Mouse (Mus musculus): ENCODE results near the gene Chd6. TPM values are rescaled to one million over a fixed set of nuclear protein-coding genes. Genes with fewer than 3 reads are reported as not detected.

Chd6 gene
- total and polyA plus RNA-seq, 3 experiments, result 12.2 to 66.8 (median 42.9) TPM

GRCm38 (mm10) chr2:160914656-160915055 is 194.2 kb downstream of the Chd6 start:
- Histone ChIP-seq H3K4me3 (no peak overlapping the region), H3K4me1 (ENCODE audit: control insufficient read depth, insufficient read depth, low read length) (no peaks in the 10 kb centered on the region), H3K9ac (ENCODE audit: low read depth, low read length) (no peak overlapping the region), H3K27ac (no peak overlapping the region), H3K79me2 (replicated peaks; ENCODE audit: control insufficient read depth, insufficient read depth, low read length) (no peaks in the 10 kb centered on the region), H3K36me3 (ENCODE audit: control insufficient read depth, insufficient read depth, low read length) (no peaks in the 10 kb centered on the region), H3K27me3 (ENCODE audit: control insufficient read depth, insufficient read depth, low read length) (peaks cover 8% of the 10 kb centered on the region)
- intact Hi-C loops (cut with DNase I), result no loop called here
- no peak for TF ChIP-seq EP300 (IDR thresholded peaks at IDR 0.05; ENCODE audit: insufficient read depth, low read depth, low read length)
- no peak for TF ChIP-seq POLR2A (IDR thresholded peaks at IDR 0.05; ENCODE audit: insufficient read depth, low read depth, low read length)
- no peak for TF ChIP-seq CTCF (IDR thresholded peaks at IDR 0.05)
- WGBS, result 84% methylated on average over 9 of the region's 9 CpGs
- DNase-seq, result no peak

GRCm38 (mm10) chr2:160912231-160912671 is 196.6 kb downstream of the Chd6 start, which contains the start of gene Emilin3:
TSS of gene Emilin3 (minus strand) at chr2:160912328.
- H3K27ac ChIP-seq, result no peak within 1 kb of the TSS
- peak within 1 kb of the TSS; percentile 2; the same call in 1 of the 2 replicates for H3K9ac ChIP-seq (ENCODE audit: low read depth, low read length)
- no peaks in the 10 kb centered on the region for H3K79me2 ChIP-seq (replicated peaks; ENCODE audit: control insufficient read depth, insufficient read depth, low read length)
- no peak for DNase-seq
- TF ChIP-seq CTCF (IDR thresholded peaks at IDR 0.05) (no peak), EP300 (IDR thresholded peaks at IDR 0.05; ENCODE audit: insufficient read depth, low read depth, low read length) (no peak), POLR2A (IDR thresholded peaks at IDR 0.05; ENCODE audit: insufficient read depth, low read depth, low read length) (no peak)
- H3K4me1 ChIP-seq (ENCODE audit: control insufficient read depth, insufficient read depth, low read length), result no peaks in the 10 kb centered on the region
- peak within 1 kb of the TSS; percentile 37 for H3K4me3 ChIP-seq
- WGBS, result 4% methylated on average over 46 of the region's 46 CpGs
- H3K27me3 ChIP-seq (ENCODE audit: control insufficient read depth, insufficient read depth, low read length), result peaks cover 8% of the 10 kb centered on the region
- intact Hi-C loops (cut with DNase I), result no loop called here
- H3K36me3 ChIP-seq (ENCODE audit: control insufficient read depth, insufficient read depth, low read length), result no peaks in the 10 kb centered on the region

GRCm38 (mm10) chr2:160911558-160912201 is 197.2 kb downstream of the Chd6 start:
- H3K4me1 ChIP-seq (ENCODE audit: control insufficient read depth, insufficient read depth, low read length), result no peaks in the 10 kb centered on the region
- H3K79me2 ChIP-seq (replicated peaks; ENCODE audit: control insufficient read depth, insufficient read depth, low read length), result no peaks in the 10 kb centered on the region
- H3K9ac ChIP-seq (ENCODE audit: low read depth, low read length), result peak overlapping the region; percentile 2; the same call in 1 of the 2 replicates
- intact Hi-C loops (cut with DNase I), result no loop called here
- no peak overlapping the region for H3K27ac ChIP-seq
- no peaks in the 10 kb centered on the region for H3K36me3 ChIP-seq (ENCODE audit: control insufficient read depth, insufficient read depth, low read length)
- WGBS, result 2% methylated on average over 62 of the region's 64 CpGs
- no peak for TF ChIP-seq EP300 (IDR thresholded peaks at IDR 0.05; ENCODE audit: insufficient read depth, low read depth, low read length)
- H3K4me3 ChIP-seq, result peak overlapping the region; percentile 37
- peaks cover 8% of the 10 kb centered on the region for H3K27me3 ChIP-seq (ENCODE audit: control insufficient read depth, insufficient read depth, low read length)
- peak; percentile 16 to 32 for DNase-seq

GRCm38 (mm10) chr2:160910633-160911032 is 198.2 kb downstream of the Chd6 start:
- WGBS, result 86% methylated on average over 5 of the region's 5 CpGs
- DNase-seq, result no peak
- Histone ChIP-seq H3K79me2 (replicated peaks; ENCODE audit: control insufficient read depth, insufficient read depth, low read length) (no peaks in the 10 kb centered on the region), H3K27me3 (ENCODE audit: control insufficient read depth, insufficient read depth, low read length) (peaks cover 8% of the 10 kb centered on the region), H3K36me3 (ENCODE audit: control insufficient read depth, insufficient read depth, low read length) (no peaks in the 10 kb centered on the region), H3K4me1 (ENCODE audit: control insufficient read depth, insufficient read depth, low read length) (no peaks in the 10 kb centered on the region), H3K27ac (peak overlapping the region; percentile 26; the same call in 1 of the 2 replicates), H3K9ac (ENCODE audit: low read depth, low read length) (no peak overlapping the region), H3K4me3 (no peak overlapping the region)
- intact Hi-C loops (cut with DNase I), result no loop called here
- TF ChIP-seq CTCF (IDR thresholded peaks at IDR 0.05) (no peak), EP300 (IDR thresholded peaks at IDR 0.05; ENCODE audit: insufficient read depth, low read depth, low read length) (no peak), POLR2A (IDR thresholded peaks at IDR 0.05; ENCODE audit: insufficient read depth, low read depth, low read length) (no peak)

- Histone ChIP-seq H3K36me3 (ENCODE audit: control insufficient read depth, insufficient read depth, low read length) (no peaks in the 10 kb centered on the region), H3K4me1 (ENCODE audit: control insufficient read depth, insufficient read depth, low read length) (no peaks in the 10 kb centered on the region), H3K9ac (ENCODE audit: low read depth, low read length) (no peak overlapping the region), H3K79me2 (replicated peaks; ENCODE audit: control insufficient read depth, insufficient read depth, low read length) (no peaks in the 10 kb centered on the region), H3K27ac (no peak overlapping the region), H3K4me3 (no peak overlapping the region), H3K27me3 (ENCODE audit: control insufficient read depth, insufficient read depth, low read length) (peaks cover 8% of the 10 kb centered on the region)
- 52% methylated on average over 18 of the region's 18 CpGs for WGBS
- peak in 1 of 2 experiments; percentile 35 for DNase-seq
- TF ChIP-seq EP300 (IDR thresholded peaks at IDR 0.05; ENCODE audit: insufficient read depth, low read depth, low read length) (no peak), POLR2A (IDR thresholded peaks at IDR 0.05; ENCODE audit: insufficient read depth, low read depth, low read length) (no peak), CTCF (IDR thresholded peaks at IDR 0.05) (no peak)
- intact Hi-C loops (cut with DNase I), result no loop called here
Observed at GRCm38 (mm10) chr2:160908607-160909006, 200.3 kb downstream of the Chd6 start.

- WGBS, result 76% methylated on average over 5 of the region's 5 CpGs
- H3K27me3 ChIP-seq (ENCODE audit: control insufficient read depth, insufficient read depth, low read length), result no peaks in the 10 kb centered on the region
- DNase-seq, result no peak
- H3K36me3 ChIP-seq (ENCODE audit: control insufficient read depth, insufficient read depth, low read length), result no peaks in the 10 kb centered on the region
- no peak overlapping the region for H3K4me3 ChIP-seq
- H3K9ac ChIP-seq (ENCODE audit: low read depth, low read length), result no peak overlapping the region
- TF ChIP-seq EP300 (IDR thresholded peaks at IDR 0.05; ENCODE audit: insufficient read depth, low read depth, low read length) (no peak), CTCF (IDR thresholded peaks at IDR 0.05) (no peak), POLR2A (IDR thresholded peaks at IDR 0.05; ENCODE audit: insufficient read depth, low read depth, low read length) (no peak)
- no peaks in the 10 kb centered on the region for H3K4me1 ChIP-seq (ENCODE audit: control insufficient read depth, insufficient read depth, low read length)
- no peaks in the 10 kb centered on the region for H3K79me2 ChIP-seq (replicated peaks; ENCODE audit: control insufficient read depth, insufficient read depth, low read length)
- H3K27ac ChIP-seq, result no peak overlapping the region
- intact Hi-C loops (cut with DNase I), result no loop called here
Observed at GRCm38 (mm10) chr2:160906101-160906500, 202.8 kb downstream of the Chd6 start.

All from heart, adult 2 months (tissue).